Mouse (Mus musculus): ENCODE measurements around the gene Trim27. TPM values are rescaled to one million over a fixed set of nuclear protein-coding genes. Genes with fewer than 3 reads are reported as not detected.

Gene Trim27
- 10 to 100 TPM; 22.3 to 22.7 TPM for total RNA-seq (2021)
- long read RNA-seq, experiment 1, full-length matches to known transcripts, result 34 of 36 reads
- long read RNA-seq, experiment 1, partial matches to known transcripts, result 1 of 36 reads
- long read RNA-seq, experiment 1, other reads (novel, unspliced or antisense), result 1 of 36 reads
- long read RNA-seq, experiment 2, full-length matches to known transcripts, result 15 of 18 reads
- long read RNA-seq, experiment 2, partial matches to known transcripts, result 0 of 18 reads
- long read RNA-seq, experiment 2, other reads (novel, unspliced or antisense), result 3 of 18 reads

DNA sequence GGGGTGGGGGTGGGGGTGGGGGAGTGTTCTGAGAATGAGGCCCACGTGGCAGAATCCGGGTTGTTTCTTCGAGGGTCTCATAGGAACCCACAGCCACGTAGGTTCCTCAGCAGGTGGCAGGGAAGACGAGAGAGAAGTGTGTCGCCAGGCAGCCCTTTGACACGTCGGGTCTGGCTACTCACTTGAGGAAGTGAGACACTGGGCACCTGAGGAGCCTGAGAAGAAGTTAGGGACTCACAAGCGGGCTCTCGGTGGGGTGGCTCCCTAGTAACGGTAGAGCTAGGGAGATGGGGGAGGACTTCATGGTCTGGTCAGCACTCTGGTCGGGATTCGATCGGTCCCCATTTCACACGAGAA, at the start of gene Trim27:
TSS of gene Trim27 (plus strand) at position 79 of the 357 bp plus-strand sequence.
- intact Hi-C loops (cut with DNase I), result loop anchor here (5.0 kb wide), 1 partner anchor 148 kb away; no protein-coding TSS in a partner anchor

DNA sequence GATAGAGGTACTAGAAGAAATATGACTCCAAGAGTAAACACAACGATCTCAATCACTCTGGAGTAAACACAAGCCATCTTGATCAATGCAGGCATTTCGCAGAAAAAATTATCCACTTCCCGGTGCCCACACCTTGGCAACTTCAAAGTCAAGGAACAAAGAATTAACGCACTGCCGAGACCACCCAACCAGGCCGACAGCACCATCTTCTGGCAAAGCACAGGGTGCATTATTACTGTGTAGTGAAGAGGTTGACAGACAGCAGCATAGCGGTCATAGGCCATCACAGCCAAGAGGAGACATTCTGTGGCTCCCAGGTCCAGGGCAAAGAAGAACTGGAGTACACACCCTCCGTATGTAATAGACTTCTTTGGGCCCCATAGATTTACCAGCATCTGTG, 36.8 kb upstream of the Trim27 start:
- intact Hi-C loops (cut with DNase I), result no loop called here
- DNase-seq, result no peak

More for the DNA sequence above, at the start of gene Trim27:
- DNase-seq, result no peak

- no peak for DNase-seq
- intact Hi-C loops (cut with DNase I), result no loop called here
These were observed 33.5 kb upstream of the Trim27 start, which contains the start of gene Olfr1368 for GRCm38 (mm10) chr13:21145767-21146166. TSS of gene Olfr1368 (minus strand) at chr13:21145867.

- intact Hi-C loops (cut with DNase I), result loop anchor here (5.0 kb wide), 2 partner anchors 791 to 859 kb away; partner anchors contain the start of gene Zfp184
- DNase-seq, result no peak
These were observed 23.4 kb upstream of the Trim27 start for GRCm38 (mm10) chr13:21155888-21156287.

DNA sequence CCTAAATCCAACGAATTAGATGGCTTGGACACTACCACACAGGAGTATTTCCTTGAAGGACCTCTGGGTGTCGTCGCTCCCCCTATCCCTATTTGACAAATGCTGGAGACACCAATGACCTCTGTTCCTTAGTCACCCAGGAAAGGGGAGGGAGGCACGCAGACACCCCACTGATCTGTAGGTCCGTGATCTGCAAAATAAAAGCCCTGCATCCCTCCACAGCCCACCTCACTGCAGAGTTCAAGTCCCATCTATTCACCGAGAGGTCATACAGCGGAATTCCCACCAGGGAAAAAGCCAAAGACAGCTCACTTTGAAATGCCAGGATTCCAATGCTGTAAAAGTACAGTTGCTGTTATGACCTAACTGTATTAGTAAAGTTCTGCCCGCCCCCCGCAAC, 21.2 kb upstream of the Trim27 start:
- no peak for DNase-seq
- intact Hi-C loops (cut with DNase I), result loop anchor here (2.0 to 5.0 kb wide), 3 partner anchors 789 to 861 kb away; partner anchors contain the start of gene Zfp184

DNA sequence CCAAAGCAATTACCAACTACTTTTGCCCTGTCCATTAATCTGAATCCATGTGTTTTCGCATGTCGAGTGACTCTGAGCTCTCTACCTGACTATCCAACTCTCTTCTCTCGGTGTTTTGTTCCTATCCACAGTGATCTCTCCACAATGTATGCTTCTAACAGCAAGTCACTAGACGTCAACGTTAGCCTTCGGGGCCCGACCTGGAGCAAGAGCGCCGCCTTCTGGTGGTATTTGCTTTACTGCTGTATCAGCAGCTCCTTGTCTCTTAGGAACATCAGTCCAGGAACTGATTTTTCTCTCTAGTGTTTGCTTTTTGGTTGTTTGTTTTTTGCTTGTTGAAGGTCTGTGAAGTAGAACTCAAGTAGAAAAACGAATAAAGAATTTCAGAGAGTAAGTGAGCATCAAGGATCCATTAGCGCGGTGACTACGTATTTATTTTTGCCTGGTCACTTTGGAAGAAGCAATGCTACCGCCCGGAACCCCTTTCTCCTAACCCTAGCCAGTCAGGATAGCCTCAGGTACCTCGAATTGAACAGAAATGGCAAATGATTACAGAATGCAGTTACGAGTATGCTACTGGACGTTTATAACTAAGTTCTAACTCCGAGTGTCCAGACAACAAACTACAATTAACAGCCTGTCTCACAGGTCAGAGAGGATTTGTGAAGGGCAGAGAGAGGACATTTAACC, 20.3 kb upstream of the Trim27 start:
- peak; percentile 88 to 91 for DNase-seq
- intact Hi-C loops (cut with DNase I), result loop anchor here (1.0 to 5.0 kb wide), 4 partner anchors 219 to 862 kb away; partner anchors contain the start of gene Zfp184

DNA sequence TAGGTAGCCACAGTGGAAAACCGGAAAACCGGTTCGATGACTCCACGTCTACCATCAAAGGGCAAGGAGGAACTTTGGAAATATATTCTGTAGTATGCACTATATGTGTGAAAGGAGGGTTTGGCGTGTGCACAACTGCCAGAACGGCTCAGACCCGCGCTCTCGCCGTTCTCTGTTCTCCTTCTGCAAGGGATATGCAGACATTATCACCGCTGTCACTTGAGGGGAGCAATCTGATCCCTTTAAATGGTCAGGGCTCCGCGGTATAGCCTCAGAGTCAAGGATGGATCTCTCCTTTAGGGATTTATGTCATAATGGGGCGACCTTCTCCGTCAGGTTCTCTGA, 19.8 kb upstream of the Trim27 start:
- intact Hi-C loops (cut with DNase I), result loop anchor here (1.0 to 5.0 kb wide), 4 partner anchors 219 to 862 kb away; partner anchors contain the start of gene Zfp184
- DNase-seq, result no peak

- intact Hi-C loops (cut with DNase I), result loop anchor here (2.0 to 5.0 kb wide), 4 partner anchors 72 to 552 kb away; no protein-coding TSS in a partner anchor
- no peak for DNase-seq
These were observed 19.2 kb upstream of the Trim27 start for GRCm38 (mm10) chr13:21160041-21160511.

DNA sequence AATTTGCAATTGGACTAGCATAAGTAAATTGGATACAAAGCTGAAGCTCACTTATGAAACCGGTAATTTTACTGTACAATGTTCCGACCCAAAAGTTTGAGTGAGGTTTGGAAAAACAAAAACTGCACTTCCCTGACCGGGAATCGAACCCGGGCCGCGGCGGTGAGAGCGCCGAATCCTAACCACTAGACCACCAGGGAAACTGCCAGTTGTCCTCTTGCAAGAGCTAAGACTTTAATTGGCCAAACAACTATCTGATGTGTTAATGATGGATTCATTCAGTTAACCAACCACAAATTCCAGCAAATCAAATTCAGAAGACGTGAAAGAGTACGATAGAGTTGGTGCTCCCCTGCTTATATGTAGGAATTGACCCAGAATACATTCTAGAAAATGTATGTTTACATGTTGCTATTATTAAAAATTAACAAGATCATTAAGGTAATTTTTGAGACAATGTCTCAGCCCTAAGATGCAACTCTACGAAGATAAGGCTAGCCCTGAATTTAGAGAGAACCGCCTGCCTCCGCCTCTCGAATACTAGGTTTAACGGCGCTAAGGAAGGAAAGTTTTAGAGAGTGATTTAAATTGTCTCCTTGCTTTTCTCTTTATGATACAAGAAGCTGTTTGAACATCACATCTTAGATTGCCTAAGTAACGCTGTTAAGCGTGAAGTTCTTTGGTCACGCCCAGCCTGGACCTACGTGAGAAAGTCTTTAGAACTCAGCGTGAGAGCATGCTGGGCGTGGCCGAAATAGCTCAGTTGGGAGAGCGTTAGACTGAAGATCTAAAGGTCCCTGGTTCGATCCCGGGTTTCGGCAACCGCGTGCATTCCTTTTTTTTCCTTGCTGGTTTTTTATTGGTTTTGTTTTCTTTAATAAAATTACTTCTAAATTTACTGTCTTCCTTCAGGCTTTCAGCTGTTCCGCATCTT, 18.3 kb upstream of the Trim27 start:
- intact Hi-C loops (cut with DNase I), result loop anchor here (2.0 to 5.0 kb wide), 4 partner anchors 71 to 551 kb away; no protein-coding TSS in a partner anchor
- peak; percentile 93 to 95 for DNase-seq

DNA sequence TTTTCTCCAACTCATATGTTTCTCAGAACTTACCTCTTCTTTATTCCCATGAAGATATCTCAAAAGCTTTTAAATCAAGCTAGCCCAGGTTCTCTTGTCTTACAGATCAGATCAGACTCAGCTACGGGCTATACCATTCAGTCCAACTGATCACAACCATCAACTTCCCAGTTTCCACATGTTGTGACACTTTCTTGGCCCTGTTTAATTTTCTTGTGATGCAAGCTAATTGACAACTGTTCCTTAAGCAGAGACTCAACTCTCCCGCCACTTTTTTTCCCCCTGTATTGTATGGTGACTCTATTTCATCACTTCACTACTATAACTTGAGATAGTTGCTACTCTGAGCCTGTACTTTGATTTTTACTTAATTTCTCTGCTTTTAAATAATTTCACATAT, 17.7 kb upstream of the Trim27 start:
- intact Hi-C loops (cut with DNase I), result loop anchor here (2.0 to 5.0 kb wide), 4 partner anchors 71 to 551 kb away; no protein-coding TSS in a partner anchor
- DNase-seq, result no peak

DNA sequence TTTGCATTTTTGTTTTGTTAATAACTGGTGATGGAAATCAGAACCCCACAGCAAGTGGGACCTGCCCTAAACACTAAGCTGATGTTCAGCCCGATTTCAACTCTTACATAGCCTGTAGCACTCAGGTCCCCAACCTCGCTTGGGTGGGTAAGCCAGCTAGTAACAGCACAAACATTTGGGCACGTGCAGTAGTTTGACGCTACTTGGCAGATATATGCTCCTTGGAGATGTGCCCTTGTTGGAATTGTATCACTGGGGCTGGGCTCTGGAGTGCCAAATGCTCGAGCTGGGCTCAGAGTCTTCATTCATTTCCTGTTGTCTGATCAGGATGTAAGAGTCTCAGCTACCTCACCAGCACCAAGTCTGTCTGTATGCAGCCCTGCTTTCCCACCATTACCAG, 16.7 kb upstream of the Trim27 start:
- DNase-seq, result no peak
- intact Hi-C loops (cut with DNase I), result loop anchor here (5.0 kb wide), 3 partner anchors 70 to 550 kb away; no protein-coding TSS in a partner anchor

- DNase-seq, result peak; percentile 75 to 79
- intact Hi-C loops (cut with DNase I), result no loop called here
These were observed 12.0 kb upstream of the Trim27 start for GRCm38 (mm10) chr13:21166936-21167909.

DNA sequence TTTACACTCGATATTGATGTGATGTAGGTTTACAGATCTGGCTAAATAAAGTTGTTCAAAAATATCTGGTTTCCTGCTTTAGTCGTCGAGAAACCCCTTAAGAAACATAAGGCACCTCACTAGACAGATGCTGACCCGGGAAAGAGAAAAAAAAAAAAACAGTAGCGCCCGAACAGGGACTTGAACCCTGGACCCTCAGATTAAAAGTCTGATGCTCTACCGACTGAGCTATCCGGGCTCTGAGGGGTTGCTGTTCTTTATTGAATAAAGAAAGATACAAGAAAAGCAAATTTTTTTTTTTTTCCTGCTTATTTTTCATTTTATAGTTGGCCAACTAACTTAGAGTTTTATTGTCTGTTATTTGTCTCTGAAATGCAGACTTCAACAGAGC, 11.3 kb upstream of the Trim27 start:
- DNase-seq, result peak in 1 of 2 experiments; percentile 34
- intact Hi-C loops (cut with DNase I), result no loop called here

DNA sequence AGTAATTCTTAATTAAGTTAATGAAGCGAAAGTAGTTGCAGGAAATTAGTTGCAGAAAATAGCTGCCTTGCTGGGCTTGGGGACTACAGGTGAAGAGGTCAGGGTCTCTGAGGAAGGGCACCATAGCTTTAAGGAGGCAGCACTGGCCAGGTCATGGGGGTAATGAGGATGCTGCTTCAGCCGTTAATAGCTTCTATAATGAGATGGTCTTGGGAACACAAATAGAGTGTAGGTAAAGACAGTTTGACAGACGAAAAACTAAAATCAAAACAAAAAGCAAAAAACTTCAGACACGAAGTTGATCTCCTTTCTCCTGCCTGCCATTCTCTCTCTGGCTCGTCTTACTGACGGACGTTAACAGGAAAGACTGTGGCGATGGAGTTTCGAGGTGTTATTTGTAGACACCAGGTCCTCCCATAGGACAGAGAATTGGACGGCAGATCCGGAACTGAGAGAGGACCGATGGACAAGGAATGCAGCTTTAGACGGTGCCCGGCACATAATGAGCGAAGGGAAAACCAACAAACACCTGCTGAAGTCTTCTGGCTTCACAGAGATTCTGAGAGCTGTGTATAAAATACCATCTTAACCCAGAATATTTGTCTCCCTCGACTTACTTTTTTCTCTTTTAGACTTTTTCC, 10.8 kb upstream of the Trim27 start:
- DNase-seq, result peak in 1 of 2 experiments; percentile 39
- intact Hi-C loops (cut with DNase I), result no loop called here

GRCm38 (mm10) chr13:21169121-21169656, 10.1 kb upstream of the Trim27 start:
- intact Hi-C loops (cut with DNase I), result no loop called here
- DNase-seq, result no peak

DNA sequence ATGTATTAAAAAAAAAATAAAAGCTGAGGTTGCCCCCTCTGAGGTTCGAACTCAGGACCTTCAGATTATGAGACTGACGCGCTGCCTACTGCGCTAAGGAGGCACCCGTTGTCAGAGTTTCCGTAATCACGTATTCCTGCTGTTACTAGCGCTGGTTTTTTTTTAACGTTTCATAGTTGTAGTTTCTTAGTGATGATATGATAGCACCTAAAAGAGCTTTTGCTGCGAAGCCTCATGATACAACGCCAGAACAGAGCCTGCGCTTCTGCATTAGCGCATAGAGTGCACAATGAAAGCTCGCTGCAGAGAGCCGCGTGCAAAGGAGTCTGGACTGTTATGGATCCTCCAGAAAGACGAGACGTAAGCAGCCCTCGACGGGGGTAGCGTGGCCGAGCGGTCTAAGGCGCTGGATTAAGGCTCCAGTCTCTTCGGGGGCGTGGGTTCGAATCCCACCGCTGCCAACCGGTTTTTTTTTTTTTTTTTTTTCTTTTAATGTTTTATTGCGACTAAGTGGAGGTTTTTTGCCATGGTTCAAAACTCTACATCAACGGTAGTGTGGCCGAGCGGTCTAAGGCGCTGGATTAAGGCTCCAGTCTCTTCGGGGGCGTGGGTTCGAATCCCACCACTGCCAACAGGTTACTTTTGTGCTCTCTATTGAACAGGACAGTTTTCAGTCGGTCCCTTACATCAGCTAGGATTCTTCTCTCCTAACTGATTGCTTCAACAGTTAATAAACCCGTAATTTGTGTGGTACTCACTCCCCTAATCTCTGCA, 9.4 kb upstream of the Trim27 start:
- peak; percentile 79 for DNase-seq
- intact Hi-C loops (cut with DNase I), result no loop called here

- DNase-seq, result no peak
These were observed 8.7 kb upstream of the Trim27 start for GRCm38 (mm10) chr13:21170431-21171155.

More at GRCm38 (mm10) chr13:21170431-21171155, 8.7 kb upstream of the Trim27 start:
- intact Hi-C loops (cut with DNase I), result no loop called here

Measured in heart, postnatal 14 days (tissue).